Mouse (Mus musculus) embryonic fibroblast, embryonic 13.5 days (primary cell): ENCODE results near the gene Gabrg3.
"Not testable (repeated sequence)": the region's sequence is repeated elsewhere in the genome, so short reads cannot be mapped to it uniquely, and the experiment has no call there.

Experiments
- CTCF ChIP-seq: IDR thresholded peaks from 2 replicates; pipeline ENCODE4 v1.5.1; 2011; ENCODE audit warnings: mild to moderate bottlenecking, control low read depth, low read length, moderate library complexity, borderline replicate concordance; ENCODE audit not compliant: insufficient read depth
- POLR2A ChIP-seq: IDR thresholded peaks from 2 replicates; pipeline ENCODE4 v1.6.1; 2011; ENCODE audit warnings: low read depth, mild to moderate bottlenecking, control low read depth, low read length, moderate library complexity

DNA sequence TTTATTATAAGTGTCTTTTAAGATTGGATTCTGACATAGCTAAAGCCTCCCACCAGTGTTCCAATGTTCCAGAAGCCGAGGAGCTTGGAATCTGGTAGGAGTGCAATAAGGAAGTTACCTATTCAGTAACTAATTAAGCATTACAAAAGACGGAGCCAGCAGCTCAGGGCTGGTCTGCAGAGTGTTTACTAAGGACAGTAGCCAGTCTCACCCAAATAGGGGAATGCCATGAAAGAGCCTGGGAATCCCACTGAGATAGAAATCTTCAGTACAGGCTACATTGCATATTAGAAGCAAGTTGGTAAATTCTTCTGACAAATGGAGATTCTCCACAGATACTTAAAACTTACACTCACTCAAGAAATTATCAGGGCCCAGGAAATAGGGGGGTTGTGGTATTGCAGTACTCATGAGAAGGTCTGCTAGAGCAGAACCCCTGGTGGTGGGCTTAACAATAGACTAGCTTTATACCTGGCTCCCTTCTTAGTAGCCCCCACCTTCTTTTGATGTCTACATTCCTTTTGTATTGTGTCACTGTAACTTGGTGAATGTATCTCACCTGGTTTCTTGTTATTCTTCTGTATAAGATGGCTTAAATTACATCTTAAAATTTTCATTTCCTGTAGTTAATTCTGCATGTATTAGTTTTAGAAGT is 211.0 kb downstream of the Gabrg3 start:
- TF ChIP-seq POLR2A, CTCF: not testable (repeated sequence)
